Mouse (Mus musculus) left cerebral cortex, adult 9 months (tissue): ENCODE measurements around the gene Pkd1.

Source experiments
- DNase-seq, 2 experiments: peaks; one replicate each; pipeline ENCODE4 v3.0.0; 2022; ENCODE audit warnings: low spot score in 2 of 2

Gene Pkd1

DNA sequence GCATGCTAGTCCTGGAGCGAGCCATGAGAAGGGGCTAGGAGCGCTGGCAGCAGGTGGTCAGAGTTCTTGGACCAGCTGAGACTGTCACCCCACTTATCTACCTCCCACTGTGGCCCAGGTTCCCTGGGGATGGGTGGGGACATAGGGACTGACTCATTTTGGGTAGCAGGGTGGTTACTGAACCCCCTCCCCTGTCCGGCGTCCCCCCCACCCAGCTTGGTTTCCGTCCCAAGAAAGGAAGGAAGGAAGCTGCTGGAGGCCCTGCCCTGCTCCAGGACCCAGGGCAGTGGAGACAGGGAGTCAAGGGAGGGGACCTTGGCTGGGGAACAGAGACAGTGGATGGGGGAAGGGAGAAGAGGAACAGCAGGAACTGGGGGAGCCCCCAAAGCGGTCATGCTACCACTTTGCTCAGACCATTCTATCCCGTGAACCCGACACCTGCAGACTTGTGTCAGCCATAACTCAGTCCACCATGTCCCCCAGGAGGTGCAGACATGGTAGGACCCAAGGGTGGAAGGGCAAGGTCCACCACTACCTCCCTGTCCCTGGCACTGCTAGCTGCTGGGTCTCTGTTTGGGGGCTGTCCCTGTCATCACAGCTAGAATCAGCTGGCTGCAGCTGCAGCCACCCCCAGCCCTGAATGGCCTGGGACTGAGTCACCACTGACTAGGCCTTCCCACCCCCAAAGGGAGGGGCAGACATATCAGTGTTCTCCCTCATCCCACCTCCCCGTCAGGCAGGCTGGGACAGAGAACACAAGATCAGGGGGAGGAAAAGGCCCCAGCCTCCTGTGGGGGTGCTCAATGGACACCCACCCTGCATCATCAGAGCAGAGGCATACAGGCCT is 95.5 kb downstream of the Pkd1 start:
- DNase-seq = no peak

DNA sequence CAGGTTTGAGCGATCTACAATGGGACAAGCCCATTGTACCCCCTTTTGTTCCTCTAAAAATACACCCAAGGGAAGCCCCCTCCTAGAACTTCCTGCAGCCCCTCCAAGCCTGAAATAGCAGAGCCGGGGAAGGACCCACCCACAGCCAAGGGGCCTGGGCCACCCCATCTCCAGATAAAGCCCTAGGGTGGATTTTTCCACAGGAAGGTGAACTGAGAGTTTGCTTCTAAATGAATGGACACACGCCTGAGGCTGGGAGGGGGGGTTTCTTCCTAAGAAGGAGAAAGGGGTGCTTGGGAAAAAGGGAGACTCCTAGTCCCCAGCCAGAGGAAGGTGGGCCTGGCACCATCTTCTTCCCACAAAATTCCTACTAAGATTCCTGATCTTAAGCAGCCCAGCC is 96.3 kb downstream of the Pkd1 start:
- DNase-seq = no peak
